Mouse (Mus musculus) neural tube, embryonic 15.5 days (tissue): ENCODE measurements around the gene A930002H24Rik. TPM values are rescaled to one million over a fixed set of nuclear protein-coding genes. Genes with fewer than 3 reads are reported as not detected.
"Not testable (repeated sequence)": the region's sequence is repeated elsewhere in the genome, so short reads cannot be mapped to it uniquely, and the experiment has no call there.

Experiments
- ATAC-seq: fragments of 200-750 bp; cut with Nextera tagmentation; 2 replicates; pipeline ENCODE4 v1.8.0; 2017; ENCODE audit warnings: mild to moderate bottlenecking, moderate TSS enrichment, moderate library complexity; ENCODE audit not compliant: low FRiP score
- H3K27ac ChIP-seq: fragments of 300-500 bp; sonication (generic); replicated peaks from 2 replicates; pipeline ENCODE4 v1.5.1; 2015; ENCODE audit warnings: mild to moderate bottlenecking, inconsistent platforms
- H3K27me3 ChIP-seq: fragments of 300-500 bp; sonication (generic); replicated peaks from 2 replicates; pipeline ENCODE4 v1.6.1; 2015; ENCODE audit warnings: inconsistent platforms
- H3K36me3 ChIP-seq: fragments of 300-500 bp; sonication (generic); 2 replicates; pipeline ENCODE4 v1.6.1; 2015; ENCODE audit warnings: inconsistent platforms
- H3K4me1 ChIP-seq: fragments of 300-500 bp; sonication (generic); 2 replicates; pipeline ENCODE4 v1.6.1; 2015; ENCODE audit warnings: inconsistent platforms
- H3K4me2 ChIP-seq: fragments of 300-500 bp; sonication (generic); 2 replicates; pipeline ENCODE4 v1.6.1; 2015; ENCODE audit warnings: inconsistent platforms, mild to moderate bottlenecking, moderate library complexity
- H3K4me3 ChIP-seq: fragments of 300-500 bp; sonication (generic); replicated peaks from 2 replicates; pipeline ENCODE4 v1.5.1; 2015; ENCODE audit warnings: mild to moderate bottlenecking, inconsistent platforms
- H3K9ac ChIP-seq: fragments of 300-500 bp; sonication (generic); replicated peaks from 2 replicates; pipeline ENCODE4 v1.6.1; 2015; ENCODE audit warnings: mild to moderate bottlenecking, inconsistent platforms
- H3K9me3 ChIP-seq: fragments of 300-500 bp; sonication (generic); replicated peaks from 2 replicates; pipeline ENCODE4 v1.6.1; 2016; ENCODE audit warnings: inconsistent platforms
- WGBS: fragments of 180-500 bp; shearing (Covaris S2); methylation state at CpG from one replicate; pipeline ENCODE4 v1.1.7; 2015; ENCODE audit warnings: mixed read lengths; 5-methylcytosine and 5-hydroxymethylcytosine counted together
- polyA plus RNA-seq: library from polyadenylated mRNA; unstranded; fragments of >200 nt; fragmentation: Nextera tagmentation; extraction: Ambion mirVana; gene quantifications from 2 replicates; pipeline ENCODE4 v1.2.1, GENCODE M21; 2015

Gene A930002H24Rik
- polyA plus RNA-seq, 1 experiment from 2014 or later = 3.6 TPM

DNA sequence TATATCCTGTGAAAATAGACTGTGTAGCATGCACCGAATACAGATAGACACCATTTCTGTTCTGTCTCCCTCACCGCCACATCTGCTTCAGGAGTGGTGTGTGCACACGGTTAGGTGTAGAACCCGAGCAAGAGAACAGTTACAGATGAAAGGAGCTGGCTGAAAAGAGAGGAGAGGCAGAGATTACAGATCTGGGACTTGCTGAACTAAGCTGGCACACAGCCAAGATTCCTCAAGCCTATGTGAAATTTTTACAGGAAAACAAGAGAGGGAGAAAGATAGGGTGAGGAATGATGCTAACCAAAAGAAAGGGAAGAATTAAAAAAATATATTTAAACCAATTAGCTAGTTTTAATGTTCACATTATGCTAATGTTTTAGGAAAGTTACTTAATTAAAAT, 2.6 kb downstream of the A930002H24Rik start:
- WGBS = 55% methylated on average over 4 of the region's 4 CpGs
- Histone ChIP-seq H3K4me1 (peaks cover 16% of the 10 kb centered on the region), H3K4me2 (no peak overlapping the region), H3K36me3 (no peaks in the 10 kb centered on the region), H3K27me3 (no peaks in the 10 kb centered on the region), H3K9ac (no peak overlapping the region), H3K9me3 (no peaks in the 10 kb centered on the region), H3K27ac (no peak overlapping the region), H3K4me3 (no peak overlapping the region)
- ATAC-seq = no peak

DNA sequence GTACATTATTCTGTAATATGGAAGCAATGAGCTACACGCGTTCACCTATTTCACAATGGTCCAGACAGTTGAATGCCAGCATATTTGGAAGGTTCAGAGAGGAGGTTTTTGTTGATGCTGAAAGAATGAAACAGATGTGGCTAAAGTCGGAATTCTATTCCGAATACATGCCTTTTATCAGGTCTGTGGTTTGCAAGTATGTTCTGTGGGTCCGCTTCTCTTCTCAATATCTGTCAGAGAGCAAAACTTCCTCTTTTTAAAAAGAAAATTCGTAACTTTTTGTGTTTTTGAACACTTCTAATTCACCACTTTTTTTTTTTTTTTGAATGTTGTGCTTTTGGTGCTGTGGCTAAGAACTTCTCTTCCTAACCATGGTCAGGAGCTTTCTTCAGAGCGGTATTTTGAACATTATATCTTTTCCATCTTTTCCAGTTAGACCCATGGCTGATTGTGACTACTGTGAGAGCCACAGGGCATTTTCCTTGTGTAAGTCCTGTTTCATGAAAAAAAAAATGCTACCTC, 6.5 kb downstream of the A930002H24Rik start:
- no peak overlapping the region for H3K4me3 ChIP-seq
- 92% methylated on average over 7 of the region's 7 CpGs for WGBS
- no peak for ATAC-seq

DNA sequence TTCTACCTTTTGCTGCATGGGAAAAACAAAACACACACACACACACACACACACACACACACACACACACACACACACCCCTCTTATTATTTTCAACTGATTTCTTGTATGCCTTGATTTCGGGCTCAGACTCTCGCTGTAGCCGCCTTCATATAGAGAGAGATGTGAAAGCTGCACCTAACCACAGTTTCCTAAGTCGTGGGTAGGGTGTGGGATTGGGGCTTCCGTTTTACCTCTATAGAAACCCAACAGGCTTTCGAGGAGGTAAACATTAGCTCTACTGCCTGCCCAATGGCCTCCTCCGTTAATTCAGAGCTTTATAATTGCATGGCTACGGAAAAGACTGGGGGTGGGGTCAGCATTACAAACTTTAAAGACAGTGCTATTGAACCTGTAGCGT, 13.6 kb downstream of the A930002H24Rik start:
- peak; percentile 18; the same call in 1 of the 2 replicates for ATAC-seq
- no peak overlapping the region for H3K4me3 ChIP-seq
- H3K27ac ChIP-seq = 0 out of 2 replicates have a peak overlapping the region, but pooled peaks have one; percentile 64
- H3K36me3 ChIP-seq = no peaks in the 10 kb centered on the region
- 88% methylated on average over 9 of the region's 9 CpGs for WGBS
- peak overlapping the region; percentile 61 for H3K4me2 ChIP-seq
- peaks cover 8% of the 10 kb centered on the region; the same call in 1 of the 2 replicates for H3K4me1 ChIP-seq
- no peaks in the 10 kb centered on the region for H3K9me3 ChIP-seq
- no peak overlapping the region for H3K9ac ChIP-seq
- H3K27me3 ChIP-seq = no peaks in the 10 kb centered on the region

More for the DNA sequence above, 6.5 kb downstream of the A930002H24Rik start:
- Histone ChIP-seq H3K9ac (no peak overlapping the region), H3K4me1 (no peaks in the 10 kb centered on the region), H3K36me3 (no peaks in the 10 kb centered on the region), H3K27ac (no peak overlapping the region), H3K9me3 (no peaks in the 10 kb centered on the region), H3K27me3 (no peaks in the 10 kb centered on the region), H3K4me2 (no peak overlapping the region)

DNA sequence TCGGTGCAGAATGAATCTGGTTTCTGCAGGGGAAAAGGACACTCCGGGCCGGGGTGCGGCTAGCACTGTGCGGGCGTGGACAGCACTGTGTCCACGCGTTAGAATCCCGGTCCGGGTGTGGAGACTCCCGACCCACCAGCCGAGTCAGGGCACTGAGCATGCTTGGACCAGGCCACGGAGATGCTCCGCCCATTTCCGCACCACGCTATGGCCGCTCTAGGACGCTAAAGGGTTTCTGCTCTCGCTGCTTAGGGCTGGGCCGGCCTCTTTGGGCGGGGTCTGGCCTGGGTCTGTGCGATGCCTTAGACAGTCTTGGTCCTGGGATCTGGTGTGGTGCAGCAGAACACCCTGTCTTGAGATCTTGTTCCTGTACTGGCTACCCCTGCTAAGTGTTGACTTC, 14.0 kb downstream of the A930002H24Rik start:
- Histone ChIP-seq H3K27me3 (no peaks in the 10 kb centered on the region), H3K27ac (peak overlapping the region; percentile 64), H3K4me1 (peaks cover 8% of the 10 kb centered on the region; the same call in 1 of the 2 replicates), H3K4me3 (peak overlapping the region; percentile 51), H3K9ac (peak overlapping the region; percentile 51), H3K4me2 (peak overlapping the region; percentile 61), H3K9me3 (no peaks in the 10 kb centered on the region), H3K36me3 (no peaks in the 10 kb centered on the region)
- ATAC-seq = peak; percentile 99
- WGBS = under 1% methylated on average over 22 of the region's 22 CpGs

DNA sequence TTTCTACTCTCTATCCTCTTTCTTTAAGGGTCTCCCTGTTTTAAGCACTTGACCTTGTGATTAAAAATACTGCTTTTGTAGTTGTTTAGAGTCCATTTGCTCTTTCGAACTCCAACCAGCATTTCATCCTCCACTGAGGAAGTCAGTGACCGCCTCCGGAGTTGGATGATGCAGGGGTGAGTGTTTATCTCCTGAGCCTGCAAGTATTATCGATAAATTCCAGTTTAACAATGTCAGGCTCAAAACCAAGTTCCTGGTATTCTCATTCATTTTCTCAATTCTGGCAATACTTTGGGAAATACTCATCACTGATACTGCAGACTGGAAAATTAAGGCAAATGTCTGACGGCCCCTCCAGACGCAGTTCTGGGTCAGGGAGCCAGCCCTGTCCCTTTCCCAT, 14.4 kb downstream of the A930002H24Rik start:
- H3K4me1 ChIP-seq = peaks cover 8% of the 10 kb centered on the region; the same call in 1 of the 2 replicates
- ATAC-seq = peak; percentile 61; the same call in 1 of the 2 replicates
- no peaks in the 10 kb centered on the region for H3K27me3 ChIP-seq
- H3K36me3 ChIP-seq = no peaks in the 10 kb centered on the region
- H3K4me2 ChIP-seq = peak overlapping the region; percentile 61
- no peaks in the 10 kb centered on the region for H3K9me3 ChIP-seq
- H3K4me3 ChIP-seq = peak overlapping the region; percentile 51
- 6% methylated on average over 6 of the region's 6 CpGs for WGBS
- peak overlapping the region; percentile 51 for H3K9ac ChIP-seq
- H3K27ac ChIP-seq = peak overlapping the region; percentile 64

DNA sequence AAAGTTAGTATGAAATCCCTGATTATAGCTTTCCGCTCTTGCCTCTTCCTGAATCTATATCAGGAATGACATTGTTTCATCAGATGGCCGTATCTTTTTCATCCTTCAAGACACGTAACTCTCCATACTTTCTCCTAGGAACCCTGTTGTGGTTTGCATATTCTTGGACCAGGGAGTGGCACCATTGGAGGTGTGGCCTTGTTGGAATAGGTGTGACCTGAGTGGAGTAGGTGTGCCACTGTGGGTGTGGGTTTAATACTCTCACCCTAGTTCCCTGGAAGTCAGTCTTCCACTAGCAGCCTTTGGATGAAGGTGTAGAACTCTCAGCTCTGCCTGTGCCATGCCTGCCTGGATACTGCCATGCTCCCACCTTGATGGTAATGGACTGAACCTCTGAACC, 17.8 kb downstream of the A930002H24Rik start:
- not testable (repeated sequence) for H3K27ac ChIP-seq, H3K9ac ChIP-seq, ATAC-seq, H3K36me3 ChIP-seq, H3K4me1 ChIP-seq, H3K27me3 ChIP-seq, H3K9me3 ChIP-seq, H3K4me3 ChIP-seq, H3K4me2 ChIP-seq
- WGBS = 96% methylated on average over 3 of the region's 3 CpGs

DNA sequence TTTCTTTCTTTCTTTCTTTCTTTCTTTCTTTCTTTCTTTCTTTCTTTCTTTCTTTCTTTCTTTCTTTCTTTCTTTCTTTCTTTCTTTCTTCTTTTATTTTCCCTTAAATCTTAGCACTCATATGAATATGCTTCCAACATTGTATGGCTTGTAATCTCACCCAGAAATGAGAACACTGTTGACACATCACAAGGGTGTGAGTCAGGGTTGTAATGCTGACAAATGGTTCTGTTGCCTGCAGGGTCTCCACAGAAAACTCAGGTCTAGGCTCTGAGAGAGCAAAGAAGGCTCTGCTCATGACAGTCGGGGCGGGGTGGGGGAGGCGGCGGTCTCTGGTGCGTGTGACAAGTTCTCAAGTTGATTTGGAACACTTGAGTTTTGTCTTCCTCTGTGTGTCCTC, 18.7 kb downstream of the A930002H24Rik start:
- WGBS = 87% methylated on average over 5 of the region's 5 CpGs
- H3K9me3 ChIP-seq = no peaks in the 10 kb centered on the region
- no peak overlapping the region for H3K27ac ChIP-seq
- no peaks in the 10 kb centered on the region for H3K36me3 ChIP-seq
- H3K9ac ChIP-seq = no peak overlapping the region
- no peak overlapping the region for H3K4me2 ChIP-seq
- no peak for ATAC-seq
- no peak overlapping the region for H3K4me3 ChIP-seq
- H3K27me3 ChIP-seq = no peaks in the 10 kb centered on the region
- peaks cover 8% of the 10 kb centered on the region; the same call in 1 of the 2 replicates for H3K4me1 ChIP-seq

DNA sequence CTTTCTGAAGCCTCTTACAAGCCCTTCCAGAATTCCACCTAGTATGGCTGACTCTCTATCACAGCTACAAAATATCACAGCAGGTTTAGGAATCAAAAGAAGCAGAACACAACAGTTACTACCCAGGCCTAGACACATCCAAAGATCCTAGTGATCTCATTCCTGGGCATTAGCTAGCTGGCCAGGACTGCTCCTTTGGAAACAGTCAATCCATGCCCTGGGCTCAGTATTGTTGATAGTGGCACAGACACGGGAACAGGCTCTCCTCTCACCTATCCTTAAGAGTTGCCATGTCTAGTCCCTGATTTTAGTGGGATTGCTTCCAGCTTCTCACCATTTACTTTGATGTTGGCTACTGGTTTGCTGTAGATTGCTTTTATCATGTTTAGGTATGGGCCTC, 21.4 kb downstream of the A930002H24Rik start:
- Histone ChIP-seq H3K4me3 (no peak overlapping the region), H3K4me1 (no peaks in the 10 kb centered on the region), H3K27ac (no peak overlapping the region), H3K36me3 (no peaks in the 10 kb centered on the region), H3K9me3 (no peaks in the 10 kb centered on the region), H3K4me2 (no peak overlapping the region), H3K27me3 (no peaks in the 10 kb centered on the region), H3K9ac (no peak overlapping the region)
- 89% methylated on average over 1 of the region's 1 CpGs for WGBS
- no peak for ATAC-seq

DNA sequence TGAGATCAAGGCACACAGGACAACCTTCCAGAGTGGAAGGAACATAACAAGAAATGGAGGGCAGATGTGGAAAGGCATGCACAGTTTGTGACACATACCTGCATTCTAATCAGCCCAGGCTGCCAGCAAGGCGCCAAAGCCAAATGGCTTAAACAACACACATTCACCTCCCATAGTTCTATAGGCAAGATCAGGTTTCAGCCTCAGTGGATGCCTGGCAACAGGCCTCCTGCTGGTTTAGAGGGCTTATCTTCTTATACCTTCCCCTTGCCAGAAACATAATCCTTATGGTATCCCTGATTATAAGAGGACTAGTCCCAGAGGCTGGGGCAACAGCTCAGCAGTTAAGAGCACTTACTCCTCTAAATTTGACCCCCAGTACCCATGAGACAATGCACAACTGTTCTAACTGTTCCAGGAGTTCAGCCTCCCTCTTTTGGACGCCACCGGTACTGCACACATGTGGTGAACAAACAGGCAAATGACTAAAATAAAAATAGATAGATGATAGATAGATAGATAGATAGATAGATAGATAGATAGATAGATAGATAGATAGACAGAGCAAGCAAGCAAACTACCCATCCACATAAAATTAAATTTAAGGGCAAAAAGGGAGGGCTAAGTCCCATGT, 23.8 kb downstream of the A930002H24Rik start:
- Histone ChIP-seq H3K36me3 (no peaks in the 10 kb centered on the region), H3K4me1 (no peaks in the 10 kb centered on the region), H3K9me3 (no peaks in the 10 kb centered on the region), H3K27ac (no peak overlapping the region), H3K27me3 (no peaks in the 10 kb centered on the region), H3K4me2 (no peak overlapping the region), H3K4me3 (no peak overlapping the region), H3K9ac (no peak overlapping the region)
- ATAC-seq = no peak
- WGBS = 96% methylated on average over 3 of the region's 3 CpGs

DNA sequence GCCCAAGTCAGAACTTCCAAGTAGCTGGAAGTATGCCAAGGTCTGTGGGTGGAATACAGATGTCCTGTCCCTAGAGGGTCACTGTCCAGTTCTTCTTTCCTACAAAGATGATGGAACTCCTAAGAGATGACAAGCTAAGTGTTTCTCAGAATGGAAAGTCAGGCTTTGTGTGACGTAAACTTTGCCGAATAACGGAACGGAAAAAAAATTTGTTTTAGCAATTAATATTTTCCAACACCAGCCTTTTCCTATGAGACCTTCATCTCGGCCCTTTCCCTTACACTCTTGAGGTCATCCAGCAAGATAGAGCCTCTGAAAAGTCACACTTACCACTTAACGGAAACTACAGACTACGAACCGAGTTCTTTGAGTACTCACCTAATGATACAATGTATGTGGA, 25.4 kb downstream of the A930002H24Rik start:
- ATAC-seq = no peak
- Histone ChIP-seq H3K27ac (no peak overlapping the region), H3K4me3 (no peak overlapping the region), H3K4me2 (no peak overlapping the region), H3K9ac (no peak overlapping the region), H3K4me1 (no peaks in the 10 kb centered on the region), H3K27me3 (no peaks in the 10 kb centered on the region), H3K36me3 (no peaks in the 10 kb centered on the region), H3K9me3 (no peaks in the 10 kb centered on the region)
- 91% methylated on average over 8 of the region's 8 CpGs for WGBS

DNA sequence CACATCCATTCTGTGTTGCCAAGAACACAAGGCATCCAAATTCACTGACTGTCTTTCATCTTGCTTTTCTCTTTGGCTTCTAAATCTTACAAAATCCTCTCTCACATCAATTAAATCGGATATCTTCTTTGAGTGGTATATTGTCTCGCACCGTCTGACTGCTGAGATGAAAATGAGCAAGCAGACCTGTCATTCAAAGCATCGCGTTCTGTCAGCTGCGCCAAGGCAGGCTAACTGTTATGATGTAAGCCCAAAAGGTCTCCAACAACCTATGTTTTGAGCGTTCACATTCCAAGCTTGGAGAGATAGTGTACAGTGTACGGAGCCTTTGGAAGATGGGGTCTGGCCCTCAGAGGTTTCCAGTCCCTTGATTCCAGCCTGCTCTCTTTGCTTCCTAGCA, 26.9 kb downstream of the A930002H24Rik start:
- WGBS = 89% methylated on average over 8 of the region's 8 CpGs

DNA sequence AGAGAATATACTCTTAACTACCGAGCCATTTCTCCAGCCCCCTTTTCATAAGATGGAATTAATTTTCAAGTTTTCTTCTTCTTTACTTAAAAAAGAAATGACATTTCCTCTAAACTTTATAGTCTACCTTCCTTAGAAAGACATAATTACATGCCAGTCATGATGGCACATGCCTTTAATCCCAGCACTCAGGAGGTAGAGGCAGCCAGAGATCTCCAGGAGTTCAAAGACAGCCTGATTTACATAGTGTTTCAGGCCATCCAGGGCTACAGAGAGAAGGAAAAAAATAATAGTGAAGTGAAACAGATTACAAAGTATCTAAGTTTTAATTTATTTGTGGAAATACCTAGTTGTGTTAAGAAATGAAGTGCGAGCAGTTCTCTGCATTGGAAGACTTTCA, 27.4 kb downstream of the A930002H24Rik start:
- Histone ChIP-seq H3K4me3 (no peak overlapping the region), H3K36me3 (no peaks in the 10 kb centered on the region), H3K27ac (no peak overlapping the region), H3K27me3 (no peaks in the 10 kb centered on the region), H3K9me3 (no peaks in the 10 kb centered on the region), H3K4me2 (no peak overlapping the region), H3K9ac (no peak overlapping the region), H3K4me1 (no peaks in the 10 kb centered on the region)
- no peak for ATAC-seq
- WGBS = 95% methylated on average over 2 of the region's 2 CpGs

More for the DNA sequence above, 26.9 kb downstream of the A930002H24Rik start:
- Histone ChIP-seq H3K9ac (no peak overlapping the region), H3K9me3 (no peaks in the 10 kb centered on the region), H3K4me1 (no peaks in the 10 kb centered on the region), H3K27ac (no peak overlapping the region), H3K4me2 (no peak overlapping the region), H3K4me3 (no peak overlapping the region), H3K27me3 (no peaks in the 10 kb centered on the region), H3K36me3 (no peaks in the 10 kb centered on the region)
- ATAC-seq = no peak
